In the genomic region with DNA sequence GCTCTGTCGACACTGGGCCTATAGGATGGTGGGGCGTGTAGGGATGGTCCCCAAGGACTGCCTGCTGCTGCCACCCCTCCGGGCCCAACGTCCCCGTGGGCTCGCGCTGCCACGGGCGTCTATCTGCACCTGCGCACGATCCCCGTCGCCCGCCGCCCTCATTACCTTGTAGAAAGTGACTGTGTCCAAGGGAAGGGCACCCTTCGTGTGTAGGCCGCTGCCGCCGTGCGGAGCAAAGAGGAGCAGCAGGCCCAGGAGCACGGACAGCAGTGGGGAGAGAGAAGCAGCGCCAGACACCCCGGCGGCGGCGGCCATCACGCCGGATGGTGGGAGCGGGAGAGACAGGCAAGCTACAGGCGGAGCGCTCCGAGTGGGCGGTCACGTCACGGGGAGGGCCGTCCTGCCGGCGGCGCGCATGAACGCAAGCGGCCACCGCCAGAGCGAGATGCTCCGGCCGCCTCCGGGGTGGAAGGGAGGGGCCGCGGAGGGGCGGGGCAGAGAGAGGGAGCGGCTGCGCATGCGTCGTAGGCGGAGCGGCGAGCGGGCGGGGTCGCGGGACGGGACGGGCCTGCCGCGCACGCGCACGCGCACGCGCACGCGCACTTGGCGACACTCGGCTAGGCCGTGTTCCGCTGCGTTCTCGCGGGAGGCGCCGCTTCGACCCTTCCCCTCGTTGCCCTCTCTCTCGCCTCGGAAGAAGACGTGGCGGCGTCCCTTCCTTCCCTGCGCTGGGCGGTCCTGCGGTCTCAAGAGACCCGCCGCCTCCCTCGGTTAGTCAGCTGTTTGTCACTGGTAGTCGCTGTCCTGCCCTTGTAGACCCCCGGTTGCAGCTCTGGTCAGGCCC, we compare ENCODE assay signal across 8 mouse cellular contexts. TPM values are rescaled to one million over a fixed set of nuclear protein-coding genes. Genes with fewer than 3 reads are reported as not detected.
DNase-seq lines count a peak whose midpoint lies in the region; ATAC-seq and TF ChIP-seq lines count a peak whose summit lies in the region.

A gene (minus strand): TSS at position 481 of the 844 bp plus-strand sequence.

- H3K9me3 ChIP-seq in heart, embryonic 11.5 days (replicated peaks; ENCODE audit: control insufficient read depth, low read length), result no peaks in the 10 kb centered on the region
- H3K9me3 ChIP-seq in kidney, embryonic 16.5 days (ENCODE audit: low read length), result no peaks in the 10 kb centered on the region

- peak within 1 kb of the TSS; percentile 97 for H3K27ac ChIP-seq in heart, embryonic 11.5 days (ENCODE audit: low read depth, low read length)
- peak within 1 kb of the TSS; percentile 94 for H3K27ac ChIP-seq in kidney, embryonic 16.5 days (ENCODE audit: low read length)
- peak within 1 kb of the TSS; percentile 94 for H3K27ac ChIP-seq in liver, adult 2 months (replicated peaks; ENCODE audit: insufficient read depth, low read depth, low read length)

- H3ac ChIP-seq in myocyte (ENCODE audit: control insufficient read depth, insufficient read length), result peak within 1 kb of the TSS; percentile 89

- TF ChIP-seq POLR2A in liver, adult 2 months (IDR thresholded peaks at IDR 0.05; ENCODE audit: extremely low read depth, insufficient read depth, low read length), result peak; percentile 95
- TF ChIP-seq POLR2A in myocyte (IDR thresholded peaks at IDR 0.05; ENCODE audit: insufficient read length, low read depth), result peak; percentile 96

- H3K36me3 ChIP-seq in heart, embryonic 11.5 days (ENCODE audit: control insufficient read depth, insufficient read depth, low read length), result peaks cover 4% of the 10 kb centered on the region; the same call in 1 of the 2 replicates
- H3K36me3 ChIP-seq in kidney, embryonic 16.5 days (ENCODE audit: insufficient read depth, low read length), result peaks cover 25% of the 10 kb centered on the region
- peaks cover 7% of the 10 kb centered on the region; the same call in 1 of the 2 replicates for H3K36me3 ChIP-seq in liver, adult 2 months (ENCODE audit: control insufficient read depth, insufficient read depth, low read length)
- peaks cover 4% of the 10 kb centered on the region for H3K36me3 ChIP-seq in myocyte (ENCODE audit: control insufficient read depth, insufficient read depth)
- peaks cover 13% of the 10 kb centered on the region for H3K36me3 ChIP-seq in splenic B cell, adult 2 months (ENCODE audit: control insufficient read depth, insufficient read depth, low read length, poor library complexity, severe bottlenecking)

- ATAC-seq in erythroblast, adult 5-6 weeks (replicated peaks; ENCODE audit: low FRiP score, poor library complexity, severe bottlenecking), result peak; percentile 90
- peak; percentile 91 for ATAC-seq in heart, embryonic 11.5 days (replicated peaks; ENCODE audit: insufficient number of reproducible peaks, low FRiP score, low TSS enrichment)
- ATAC-seq in kidney, embryonic 16.5 days (ENCODE audit: low FRiP score, low TSS enrichment), result peak; percentile 94

- DNase-seq in B cell, adult 2 months, result peak; percentile 99
- DNase-seq in brain, adult 2 months (ENCODE audit: low read depth, low spot score), result peak; percentile 99
- peak; percentile 78 for DNase-seq in liver, adult 2 months (ENCODE audit: extremely low read depth, low read depth, low spot score)
- DNase-seq in splenic B cell, adult 2 months (ENCODE audit: low read depth, low spot score), result peak; percentile 98

- peak within 1 kb of the TSS; percentile 99 for H3K9ac ChIP-seq in heart, embryonic 11.5 days (ENCODE audit: low read depth, low read length)
- H3K9ac ChIP-seq in kidney, embryonic 16.5 days (replicated peaks; ENCODE audit: low read length), result peak within 1 kb of the TSS; percentile 96
- H3K9ac ChIP-seq in liver, adult 2 months (ENCODE audit: low read depth, low read length), result peak within 1 kb of the TSS; percentile 95

- H3K4me2 ChIP-seq in heart, embryonic 11.5 days, result peak within 1 kb of the TSS; percentile 75
- peak within 1 kb of the TSS; percentile 90 for H3K4me2 ChIP-seq in kidney, embryonic 16.5 days (replicated peaks; ENCODE audit: low read depth, low read length)
- peak within 1 kb of the TSS; percentile 92 for H3K4me2 ChIP-seq in myocyte (ENCODE audit: low read depth)

- peak within 1 kb of the TSS; percentile 96 for H3K4me3 ChIP-seq in heart, embryonic 11.5 days (ENCODE audit: low read depth, low read length)
- peak within 1 kb of the TSS; percentile 85 for H3K4me3 ChIP-seq in kidney, embryonic 16.5 days (ENCODE audit: low read length)
- H3K4me3 ChIP-seq in liver, adult 2 months (ENCODE audit: insufficient read depth, low read depth, low read length), result peak within 1 kb of the TSS; percentile 96
- peak within 1 kb of the TSS; percentile 95 for H3K4me3 ChIP-seq in myocyte

- peaks cover 25% of the 10 kb centered on the region for H3K4me1 ChIP-seq in heart, embryonic 11.5 days (ENCODE audit: control insufficient read depth, insufficient read depth, low read length)
- H3K4me1 ChIP-seq in kidney, embryonic 16.5 days (ENCODE audit: insufficient read depth, low read length), result peaks cover 30% of the 10 kb centered on the region
- H3K4me1 ChIP-seq in liver, adult 2 months (ENCODE audit: control insufficient read depth, insufficient read depth, low read length), result peaks cover 9% of the 10 kb centered on the region

- H3K79me2 ChIP-seq in liver, adult 2 months (ENCODE audit: control insufficient read depth, insufficient read depth, low read length), result no peaks in the 10 kb centered on the region; the same call in 1 of the 2 replicates
- peaks cover 26% of the 10 kb centered on the region for H3K79me2 ChIP-seq in myocyte (ENCODE audit: control insufficient read depth, insufficient read depth)

- H3K27me3 ChIP-seq in heart, embryonic 11.5 days (ENCODE audit: control insufficient read depth, insufficient read depth, low read length), result no peaks in the 10 kb centered on the region
- H3K27me3 ChIP-seq in kidney, embryonic 16.5 days (ENCODE audit: insufficient read depth, low read length), result no peaks in the 10 kb centered on the region
- no peaks in the 10 kb centered on the region for H3K27me3 ChIP-seq in liver, adult 2 months (ENCODE audit: control insufficient read depth, insufficient read depth, low read length)
- H3K27me3 ChIP-seq in myocyte (ENCODE audit: control insufficient read depth, insufficient read depth, insufficient read length), result no peaks in the 10 kb centered on the region
- no peaks in the 10 kb centered on the region for H3K27me3 ChIP-seq in splenic B cell, adult 2 months (ENCODE audit: control insufficient read depth, insufficient read depth, low read length, poor library complexity, severe bottlenecking)

- 0% methylated on average over 71 of the region's 97 CpGs for WGBS in heart, embryonic 11.5 days (ENCODE audit: insufficient replicate concordance)
- 0% methylated on average over 76 of the region's 97 CpGs for WGBS in kidney, embryonic 16.5 days
- WGBS in liver, adult 2 months, result under 1% methylated on average over 80 of the region's 97 CpGs

- TF ChIP-seq CTCF in liver, adult 2 months (IDR thresholded peaks at IDR 0.05; ENCODE audit: low read depth, low read length), result no peak

TF ChIP-seq in myocyte, 11 proteins besides CTCF, POLR2A, EP300 and RAD21:
- TF ChIP-seq MYOG (IDR thresholded peaks at IDR 0.05; ENCODE audit: control insufficient read depth in 1 of 3, insufficient read depth in 1 of 3, insufficient read length in 2 of 3, low read depth in 2 of 3) (peak in 2 of 3 experiments; percentile 6 to 35), REST (IDR thresholded peaks at IDR 0.05; ENCODE audit: insufficient read depth, insufficient read length) (peak; percentile 37), E2F4 (IDR thresholded peaks at IDR 0.05; ENCODE audit: insufficient read depth) (no peak), POLR2AphosphoS2 (IDR thresholded peaks at IDR 0.05; ENCODE audit: insufficient read length, low read depth) (peak; percentile 100)

RNA-seq across cellular contexts. Expression of the gene that starts here (rescaled TPM):
- 37.8 and 44.6 TPM in 2 replicates for total RNA-seq in erythroblast, adult 5-6 weeks (2015; ENCODE audit: low replicate concordance)
- 76.1 and 121 TPM in 2 replicates for total RNA-seq in erythroblast, adult 5-6 weeks (2017; ENCODE audit: low replicate concordance)
- polyA plus RNA-seq in heart, embryonic 11.5 days (2014; fragmentation: Nextera tagmentation; extraction: Ambion mirVana), result 137 and 153 TPM in 2 replicates
- 203 and 208 TPM in 2 replicates for polyA plus RNA-seq in kidney, embryonic 16.5 days (2015; fragmentation: Nextera tagmentation; extraction: Ambion mirVana)
- total RNA-seq in liver, adult 2 months (2014; rRNA removed), result 21.9 and 30.0 TPM in 2 replicates
- 21.5 and 27.1 TPM in 2 replicates for polyA plus RNA-seq in liver, adult 2 months (2012; rRNA removed)
- 86.0 TPM for polyA plus RNA-seq in myocyte (2012; fragmentation: generic; extraction: Trizol)

Comparison
In these comparisons a context has a peak if more than half of its experiments do, and no peak if none do; other contexts are left out.
1. Peak in every context shown above with its lines: DNase-seq, ATAC-seq, H3K4me3 ChIP-seq and H3K27ac ChIP-seq.